Mouse (Mus musculus): ENCODE data around the gene Gm49325. TPM values are rescaled to one million over a fixed set of nuclear protein-coding genes. Genes with fewer than 3 reads are reported as not detected.

Gene Gm49325
- total RNA-seq, 1 experiment from 2014 or later = not detected

DNA sequence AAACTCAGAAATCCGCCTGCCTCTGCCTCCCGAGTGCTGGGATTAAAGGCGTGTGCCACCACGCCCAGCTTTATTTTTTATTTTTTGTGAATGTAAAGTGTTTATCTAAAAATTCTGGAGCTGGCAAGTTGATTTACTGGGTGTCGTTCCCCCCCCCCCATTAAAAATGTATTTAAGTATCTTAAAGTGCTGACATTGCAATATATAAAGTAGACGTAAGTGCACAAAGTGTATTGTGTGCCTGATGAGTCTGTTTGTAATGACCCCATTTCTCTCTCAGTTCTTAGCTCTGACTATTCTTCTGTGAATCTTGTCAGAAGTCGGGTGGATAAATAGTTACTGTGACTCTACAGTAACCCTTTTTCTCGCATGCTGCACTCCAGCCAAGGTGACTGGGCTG, 9.7 kb downstream of the Gm49325 start:
- ATAC-seq (replicated peaks in 1 of 2; ENCODE audit: insufficient read depth in 1 of 2, low FRiP score in 2 of 2, low TSS enrichment in 1 of 2, low read depth in 1 of 2, poor library complexity in 2 of 2, severe bottlenecking in 2 of 2) = no peak

GRCm38 (mm10) chr10:77616166-77616565, 10.2 kb downstream of the Gm49325 start:
- ATAC-seq (replicated peaks in 1 of 2; ENCODE audit: insufficient read depth in 1 of 2, low FRiP score in 2 of 2, low TSS enrichment in 1 of 2, low read depth in 1 of 2, poor library complexity in 2 of 2, severe bottlenecking in 2 of 2) = 0 out of 4 replicates have a peak, but pooled peaks of 1 of the 2 experiments have one; percentile 22

GRCm38 (mm10) chr10:77616926-77617325, 10.9 kb downstream of the Gm49325 start:
- ATAC-seq (replicated peaks in 1 of 2; ENCODE audit: insufficient read depth in 1 of 2, low FRiP score in 2 of 2, low TSS enrichment in 1 of 2, low read depth in 1 of 2, poor library complexity in 2 of 2, severe bottlenecking in 2 of 2) = no peak

GRCm38 (mm10) chr10:77621546-77621945, 15.5 kb downstream of the Gm49325 start:
- ATAC-seq (replicated peaks in 1 of 2; ENCODE audit: insufficient read depth in 1 of 2, low FRiP score in 2 of 2, low TSS enrichment in 1 of 2, low read depth in 1 of 2, poor library complexity in 2 of 2, severe bottlenecking in 2 of 2) = no peak

GRCm38 (mm10) chr10:77622055-77622988, 16.3 kb downstream of the Gm49325 start, which contains the start of gene Ube2g2:
Gene Ube2g2 (plus strand): TSS chr10:77622275.
- peak; percentile 82 to 86 for ATAC-seq (replicated peaks in 1 of 2; ENCODE audit: insufficient read depth in 1 of 2, low FRiP score in 2 of 2, low TSS enrichment in 1 of 2, low read depth in 1 of 2, poor library complexity in 2 of 2, severe bottlenecking in 2 of 2)

- 0 out of 4 replicates have a peak, but pooled peaks of 1 of the 2 experiments have one; percentile 12 for ATAC-seq (replicated peaks in 1 of 2; ENCODE audit: insufficient read depth in 1 of 2, low FRiP score in 2 of 2, low TSS enrichment in 1 of 2, low read depth in 1 of 2, poor library complexity in 2 of 2, severe bottlenecking in 2 of 2)
Observed at GRCm38 (mm10) chr10:77623069-77623492, 17.1 kb downstream of the Gm49325 start.

DNA sequence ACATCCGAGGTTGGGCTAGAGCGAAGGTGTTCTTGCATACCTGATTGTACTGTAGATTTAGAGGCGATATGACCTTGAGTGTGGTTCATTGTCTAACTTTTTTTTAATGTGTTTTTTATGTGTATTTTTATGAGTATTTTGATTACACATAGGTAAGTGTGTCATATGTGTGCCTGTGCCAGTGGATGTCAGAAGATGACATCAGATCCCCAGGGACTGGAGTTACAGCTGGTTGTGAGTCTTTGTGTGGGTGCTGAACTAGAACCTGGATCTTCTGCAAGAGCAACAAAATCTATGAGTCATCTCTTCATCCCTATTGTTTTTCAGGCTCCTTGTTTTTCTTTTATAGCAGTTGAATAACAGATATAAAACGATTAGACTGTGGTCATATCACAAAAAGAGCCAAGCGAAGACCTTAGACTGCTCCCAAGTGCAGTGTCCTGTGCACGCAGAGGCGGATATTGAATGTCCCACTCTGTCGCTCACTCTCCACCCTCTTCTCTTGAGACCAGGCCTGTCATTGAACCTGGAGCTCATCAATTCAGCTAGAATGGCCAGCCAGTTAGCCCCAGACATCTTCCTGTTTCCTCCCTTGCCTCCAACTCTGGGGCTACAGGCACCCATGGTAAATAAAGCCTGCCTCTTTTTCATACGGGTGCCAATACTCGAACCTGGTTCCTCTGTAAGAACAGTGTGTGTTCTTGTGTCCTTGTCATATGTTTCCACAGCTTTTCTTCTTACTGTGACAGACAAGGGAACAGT, 17.8 kb downstream of the Gm49325 start:
- ATAC-seq (replicated peaks in 1 of 2; ENCODE audit: insufficient read depth in 1 of 2, low FRiP score in 2 of 2, low TSS enrichment in 1 of 2, low read depth in 1 of 2, poor library complexity in 2 of 2, severe bottlenecking in 2 of 2) = no peak

- ATAC-seq (replicated peaks in 1 of 2; ENCODE audit: insufficient read depth in 1 of 2, low FRiP score in 2 of 2, low TSS enrichment in 1 of 2, low read depth in 1 of 2, poor library complexity in 2 of 2, severe bottlenecking in 2 of 2) = no peak
Observed at GRCm38 (mm10) chr10:77624570-77624995, 18.6 kb downstream of the Gm49325 start.

- ATAC-seq (replicated peaks in 1 of 2; ENCODE audit: insufficient read depth in 1 of 2, low FRiP score in 2 of 2, low TSS enrichment in 1 of 2, low read depth in 1 of 2, poor library complexity in 2 of 2, severe bottlenecking in 2 of 2) = no peak
Observed at GRCm38 (mm10) chr10:77626036-77626435, 20.0 kb downstream of the Gm49325 start.

DNA sequence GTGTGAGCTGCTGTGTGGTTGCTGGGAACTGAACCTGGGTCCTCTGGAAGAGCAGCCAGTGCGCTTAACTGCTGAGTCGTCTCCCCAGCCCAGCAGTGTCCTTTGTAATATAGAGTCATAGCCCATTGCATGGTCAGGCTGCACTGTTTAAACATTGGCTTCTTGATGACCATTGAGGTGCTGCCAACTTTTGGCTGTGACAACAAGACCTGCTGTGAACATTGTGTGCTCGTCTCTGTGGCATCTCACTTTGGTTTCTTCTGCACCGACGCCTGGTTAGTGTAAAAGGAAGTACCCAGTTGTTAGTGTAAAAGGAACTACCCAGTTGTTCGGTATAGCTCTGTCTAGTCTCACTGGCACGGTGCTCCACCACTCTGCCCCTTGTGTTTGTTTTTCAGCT, 20.6 kb downstream of the Gm49325 start:
- ATAC-seq (replicated peaks in 1 of 2; ENCODE audit: insufficient read depth in 1 of 2, low FRiP score in 2 of 2, low TSS enrichment in 1 of 2, low read depth in 1 of 2, poor library complexity in 2 of 2, severe bottlenecking in 2 of 2) = no peak

DNA sequence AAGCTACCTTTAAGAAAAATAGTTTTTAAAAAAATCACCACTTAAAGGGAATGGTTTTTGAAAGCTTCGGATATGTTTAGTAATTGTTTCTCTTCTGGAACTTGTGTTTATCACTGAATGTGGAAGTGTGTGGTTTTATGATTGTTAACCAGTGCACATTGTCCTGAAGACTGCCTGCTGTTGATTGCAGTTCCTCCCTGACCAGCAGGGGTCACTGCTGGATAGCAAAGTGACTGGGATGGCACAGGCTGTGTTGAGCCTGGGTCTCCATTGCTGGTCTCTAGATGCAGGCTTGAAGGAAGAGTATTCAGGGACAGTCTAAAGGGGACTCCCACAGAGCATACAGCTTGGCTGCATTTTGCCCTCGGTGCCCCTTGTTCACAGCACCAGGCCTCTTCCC, 21.5 kb downstream of the Gm49325 start:
- ATAC-seq (replicated peaks in 1 of 2; ENCODE audit: insufficient read depth in 1 of 2, low FRiP score in 2 of 2, low TSS enrichment in 1 of 2, low read depth in 1 of 2, poor library complexity in 2 of 2, severe bottlenecking in 2 of 2) = peak; percentile 82 to 87

- no peak for ATAC-seq (replicated peaks in 1 of 2; ENCODE audit: insufficient read depth in 1 of 2, low FRiP score in 2 of 2, low TSS enrichment in 1 of 2, low read depth in 1 of 2, poor library complexity in 2 of 2, severe bottlenecking in 2 of 2)
Observed at GRCm38 (mm10) chr10:77629163-77629562, 23.2 kb downstream of the Gm49325 start.

DNA sequence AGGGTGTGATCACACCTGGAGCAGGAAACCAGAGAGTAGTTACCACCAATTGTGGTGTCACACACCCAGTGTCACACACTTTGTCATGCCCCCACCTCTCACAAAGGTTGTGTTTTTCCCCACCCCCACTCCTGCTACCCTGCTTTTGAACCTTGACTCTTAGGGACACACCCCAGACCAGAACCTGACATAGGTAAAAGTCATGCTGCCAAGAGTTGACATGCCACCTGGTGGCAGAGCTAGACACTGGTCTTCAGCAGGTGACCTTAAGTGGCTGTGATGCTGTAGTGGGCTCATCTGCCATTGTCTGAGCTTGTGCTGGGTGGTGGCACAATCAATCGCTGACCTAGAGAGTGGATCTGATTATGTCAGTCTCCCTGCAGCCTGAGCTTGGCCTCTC, 24.0 kb downstream of the Gm49325 start:
- no peak for ATAC-seq (replicated peaks in 1 of 2; ENCODE audit: insufficient read depth in 1 of 2, low FRiP score in 2 of 2, low TSS enrichment in 1 of 2, low read depth in 1 of 2, poor library complexity in 2 of 2, severe bottlenecking in 2 of 2)

- ATAC-seq (replicated peaks in 1 of 2; ENCODE audit: insufficient read depth in 1 of 2, low FRiP score in 2 of 2, low TSS enrichment in 1 of 2, low read depth in 1 of 2, poor library complexity in 2 of 2, severe bottlenecking in 2 of 2) = no peak
Observed at GRCm38 (mm10) chr10:77634016-77634415, 28.0 kb downstream of the Gm49325 start.

- ATAC-seq (replicated peaks in 1 of 2; ENCODE audit: insufficient read depth in 1 of 2, low FRiP score in 2 of 2, low TSS enrichment in 1 of 2, low read depth in 1 of 2, poor library complexity in 2 of 2, severe bottlenecking in 2 of 2) = peak in 1 of 2 experiments; percentile 37; a peak in 1 of 4 replicates
Observed at GRCm38 (mm10) chr10:77634452-77635231, 28.6 kb downstream of the Gm49325 start.

DNA sequence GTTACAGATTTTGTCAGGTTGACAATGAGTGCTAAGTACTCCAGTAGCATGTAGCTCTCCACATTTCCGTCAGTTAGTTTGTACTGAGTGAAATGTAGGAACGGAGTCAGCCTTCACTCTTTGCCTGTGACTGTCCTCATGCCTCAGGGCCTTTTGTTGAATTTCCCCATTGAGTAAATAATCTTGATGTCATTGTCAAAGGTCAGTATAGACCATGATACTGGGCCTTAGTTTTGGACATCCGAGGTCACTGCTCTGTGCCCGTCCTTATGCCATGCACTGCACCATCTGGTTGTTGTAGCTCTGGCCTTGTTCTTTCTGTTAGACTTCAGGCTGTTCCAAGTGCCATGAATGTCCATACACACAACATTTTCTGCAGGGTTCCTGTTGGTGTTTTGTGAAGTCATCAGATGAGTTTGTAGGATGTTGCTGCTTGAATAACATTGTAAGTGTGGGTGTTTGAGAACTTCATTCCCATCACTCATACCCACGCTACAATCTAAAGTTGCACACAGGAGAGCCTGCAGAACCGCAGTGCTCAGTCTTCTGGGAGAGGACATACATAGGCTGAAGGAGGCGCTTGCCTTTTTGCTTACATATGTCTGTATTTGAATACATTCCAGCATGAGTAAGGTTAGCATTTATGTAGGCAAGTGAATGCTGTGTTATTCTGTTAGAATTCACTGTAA, 30.4 kb downstream of the Gm49325 start:
- no peak for ATAC-seq (replicated peaks in 1 of 2; ENCODE audit: insufficient read depth in 1 of 2, low FRiP score in 2 of 2, low TSS enrichment in 1 of 2, low read depth in 1 of 2, poor library complexity in 2 of 2, severe bottlenecking in 2 of 2)

GRCm38 (mm10) chr10:77638956-77639355, 33.0 kb downstream of the Gm49325 start:
- ATAC-seq (replicated peaks in 1 of 2; ENCODE audit: insufficient read depth in 1 of 2, low FRiP score in 2 of 2, low TSS enrichment in 1 of 2, low read depth in 1 of 2, poor library complexity in 2 of 2, severe bottlenecking in 2 of 2) = no peak
